Comparison of ENCODE assay signal across 25 mouse cellular contexts in the genomic region with DNA sequence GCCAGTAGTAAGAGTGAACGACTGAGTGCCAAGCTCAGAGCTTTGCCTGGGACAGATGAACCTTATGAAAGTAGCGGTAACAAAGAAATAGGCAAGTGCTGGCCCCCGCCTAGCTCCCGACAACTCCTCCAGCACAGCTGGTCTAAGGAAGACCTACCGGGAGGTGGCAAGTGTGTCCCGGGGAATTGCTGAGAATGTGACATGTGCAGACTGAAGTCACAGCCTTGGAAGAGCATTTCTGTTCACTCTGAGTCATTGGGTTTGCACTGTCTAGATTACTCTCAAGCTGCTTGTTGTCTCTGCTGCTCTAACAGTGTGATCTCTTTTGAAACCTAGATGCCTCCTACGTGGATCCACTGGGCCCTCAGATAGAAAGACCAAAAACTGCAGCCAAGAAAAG. TPM values are rescaled to one million over a fixed set of nuclear protein-coding genes. Genes with fewer than 3 reads are reported as not detected.
DNase-seq lines count a peak whose midpoint lies in the region; ATAC-seq lines count a peak whose summit lies in the region.
"Had no signal": no experiment of that assay in that cellular context is flagged by ENCODE, and none has a peak within 500 bp of the region (broad histone marks: within the 10 kb centered on the region; RNA-seq: fewer than 3 reads in every experiment).

No protein-coding gene starts in this region.

- H3K9me3 ChIP-seq in forebrain, embryonic 11.5 days (ENCODE audit: control insufficient read depth, low read length): no peaks in the 10 kb centered on the region
- no peaks in the 10 kb centered on the region for H3K9me3 ChIP-seq in forebrain, embryonic 14.5 days (replicated peaks; ENCODE audit: control insufficient read depth, low read length)
- H3K9me3 ChIP-seq: embryonic facial prominence, embryonic 12.5 days; embryonic facial prominence, embryonic 15.5 days; forebrain, embryonic 12.5 days; hindbrain, embryonic 12.5 days; hindbrain, embryonic 15.5 days had no signal

- H3K36me3 ChIP-seq in forebrain, embryonic 11.5 days (ENCODE audit: control insufficient read depth, insufficient read depth, low read length): no peaks in the 10 kb centered on the region
- peaks cover 4% of the 10 kb centered on the region; the same call in 1 of the 2 replicates for H3K36me3 ChIP-seq in forebrain, embryonic 14.5 days (ENCODE audit: control insufficient read depth, insufficient read depth, low read length)
- H3K36me3 ChIP-seq: embryonic facial prominence, embryonic 15.5 days; forebrain, embryonic 12.5 days had no signal

- peak; percentile 26 for DNase-seq in forebrain, embryonic 11.5 days (ENCODE audit: low spot score)
- DNase-seq in forebrain, embryonic 14.5 days (ENCODE audit: low spot score): no peak
- peak; percentile 58 for DNase-seq in layer of hippocampus, adult 9-11 months
- no peak for DNase-seq in layer of hippocampus, adult 18-20 months (ENCODE audit: low spot score in 2 of 2)
- peak; percentile 80 for DNase-seq in right cerebral cortex, adult 18-20 months
- DNase-seq in right cerebral cortex, postnatal 10 days (ENCODE audit: low spot score in 2 of 2): no peak
- peak; percentile 92 for DNase-seq in brain, adult 2 months (ENCODE audit: low read depth, low spot score)
- no peak for DNase-seq in cerebellum, postnatal 36 days
- DNase-seq: adrenal gland, adult 8-10 months; adrenal gland, postnatal 25 days; cerebellum, adult 18-20 months; cerebellum, adult 9-10 months; cerebellum, postnatal 14 days; gastrocnemius, adult 2 months; gastrocnemius, postnatal 14 days had no signal

- ATAC-seq in forebrain, embryonic 11.5 days (replicated peaks; ENCODE audit: low FRiP score): no peak
- no peak for ATAC-seq in forebrain, embryonic 14.5 days
- ATAC-seq: activated CD4-positive, CD25-positive, alpha-beta regulatory T cell, adult 4 months; forebrain, embryonic 16.5 days had no signal

- WGBS in forebrain, embryonic 11.5 days: 87% methylated on average over 7 of the region's 7 CpGs
- WGBS in forebrain, embryonic 14.5 days: 88% methylated on average over 7 of the region's 7 CpGs

- no peak overlapping the region for H3K27ac ChIP-seq in forebrain, embryonic 11.5 days (ENCODE audit: low read depth, low read length)
- H3K27ac ChIP-seq in forebrain, embryonic 14.5 days (ENCODE audit: low read depth, low read length): no peak overlapping the region
- H3K27ac ChIP-seq: embryonic facial prominence, embryonic 12.5 days; embryonic facial prominence, embryonic 15.5 days; forebrain, embryonic 12.5 days; gastrocnemius, adult 2 months; hindbrain, embryonic 12.5 days; hindbrain, embryonic 15.5 days had no signal

- no peaks in the 10 kb centered on the region for H3K4me1 ChIP-seq in forebrain, embryonic 11.5 days (replicated peaks; ENCODE audit: control insufficient read depth, insufficient read depth, low read length)
- no peaks in the 10 kb centered on the region for H3K4me1 ChIP-seq in forebrain, embryonic 14.5 days (ENCODE audit: control insufficient read depth, insufficient read depth, low read length)
- H3K4me1 ChIP-seq: embryonic facial prominence, embryonic 12.5 days; embryonic facial prominence, embryonic 15.5 days; forebrain, embryonic 12.5 days; hindbrain, embryonic 12.5 days; hindbrain, embryonic 15.5 days had no signal

- no peak overlapping the region for H3K4me2 ChIP-seq in forebrain, embryonic 11.5 days (ENCODE audit: low read depth, low read length, severe bottlenecking)
- H3K4me2 ChIP-seq in forebrain, embryonic 14.5 days (ENCODE audit: low read length): no peak overlapping the region
- H3K4me2 ChIP-seq: embryonic facial prominence, embryonic 12.5 days; embryonic facial prominence, embryonic 15.5 days; forebrain, embryonic 12.5 days; heart, embryonic 11.5 days; hindbrain, embryonic 12.5 days; hindbrain, embryonic 15.5 days had no signal

- H3K4me3 ChIP-seq in forebrain, embryonic 11.5 days (ENCODE audit: low read depth, low read length): no peak overlapping the region
- H3K4me3 ChIP-seq in forebrain, embryonic 14.5 days (ENCODE audit: low read depth, low read length): no peak overlapping the region
- H3K4me3 ChIP-seq: embryonic facial prominence, embryonic 12.5 days; embryonic facial prominence, embryonic 15.5 days; forebrain, embryonic 12.5 days; gastrocnemius, adult 2 months; hindbrain, embryonic 12.5 days; hindbrain, embryonic 15.5 days had no signal

- H3K27me3 ChIP-seq in forebrain, embryonic 11.5 days (ENCODE audit: control insufficient read depth, insufficient read depth, low read length): no peaks in the 10 kb centered on the region
- H3K27me3 ChIP-seq in forebrain, embryonic 14.5 days (replicated peaks; ENCODE audit: control insufficient read depth, insufficient read depth, low read length): no peaks in the 10 kb centered on the region
- H3K27me3 ChIP-seq: embryonic facial prominence, embryonic 12.5 days; embryonic facial prominence, embryonic 15.5 days; forebrain, embryonic 12.5 days; hindbrain, embryonic 12.5 days; hindbrain, embryonic 15.5 days had no signal

- no peak overlapping the region for H3K9ac ChIP-seq in forebrain, embryonic 11.5 days (ENCODE audit: low read length)
- no peak overlapping the region for H3K9ac ChIP-seq in forebrain, embryonic 14.5 days (ENCODE audit: low read length)
- H3K9ac ChIP-seq: embryonic facial prominence, embryonic 12.5 days; embryonic facial prominence, embryonic 15.5 days; forebrain, embryonic 12.5 days; hindbrain, embryonic 12.5 days; hindbrain, embryonic 15.5 days had no signal

RNA-seq across cellular contexts. Expression of gene Il17d, which starts 7.6 kb away (rescaled TPM):
- polyA plus RNA-seq in forebrain, embryonic 11.5 days (2014; fragmentation: Nextera tagmentation; extraction: Ambion mirVana): 1.1 and 1.3 TPM in 2 replicates
- 1.9 and 2.4 TPM in 2 replicates for polyA plus RNA-seq in forebrain, embryonic 14.5 days (2014; fragmentation: Nextera tagmentation; extraction: Ambion mirVana)
- total RNA-seq in layer of hippocampus, adult 18-20 months (2021): 10 to 100 TPM; 14.1 to 14.2 TPM
- total RNA-seq: common myeloid progenitor, adult 5-6 weeks; hematopoietic stem cell, adult 5-6 weeks had no signal
- polyA plus RNA-seq: activated CD4-positive, CD25-positive, alpha-beta regulatory T cell, adult 4 months had no signal

RNA-seq across cellular contexts. Expression of gene Eef1akmt1, which starts 54.4 kb away (rescaled TPM):
- 79.4 and 86.5 TPM in 2 replicates for polyA plus RNA-seq in forebrain, embryonic 11.5 days (2014; fragmentation: Nextera tagmentation; extraction: Ambion mirVana)
- 116 and 132 TPM in 2 replicates for polyA plus RNA-seq in forebrain, embryonic 14.5 days (2014; fragmentation: Nextera tagmentation; extraction: Ambion mirVana)
- 10 to 100 TPM; 30.3 to 35.9 TPM for total RNA-seq in layer of hippocampus, adult 18-20 months (2021)

Comparison
In these comparisons a context has a peak if more than half of its experiments do, and no peak if none do; other contexts are left out.
1. DNase-seq: peak in forebrain, embryonic 11.5 days (single experiment), layer of hippocampus, adult 9-11 months (single experiment), right cerebral cortex, adult 18-20 months (single experiment) and brain, adult 2 months (single experiment); none in forebrain, embryonic 14.5 days (single experiment), layer of hippocampus, adult 18-20 months (0 of 2), right cerebral cortex, postnatal 10 days (0 of 2) and cerebellum, postnatal 36 days (0 of 2).